Mouse (Mus musculus) heart, embryonic 14.5 days (tissue): ENCODE measurements around the gene Nr4a3. TPM values are rescaled to one million over a fixed set of nuclear protein-coding genes. Genes with fewer than 3 reads are reported as not detected.
A peak's percentile ranks its signal among the peaks of the same experiment; 100 is the strongest.

Source experiments
- ATAC-seq: fragments of 200-750 bp; cut with Nextera tagmentation; 2 replicates; pipeline ENCODE4 v1.8.0; 2017; ENCODE audit warnings: low read depth, moderate TSS enrichment; ENCODE audit not compliant: insufficient number of reproducible peaks, insufficient read depth, low FRiP score
- H3K27ac ChIP-seq, 2 experiments: fragments of 200-500 bp in 1 of 2; fragments of 300-500 bp in 1 of 2; sonication (generic) in 1 of 2; replicated peaks in 1 of 2; 2 replicates each; pipeline ENCODE4 v1.5.1; 2012 to 2014; ENCODE audit warnings: low read depth in 2 of 2, low read length in 2 of 2, control low read depth in 1 of 2, mild to moderate bottlenecking in 1 of 2, mixed read lengths in 1 of 2; ENCODE audit not compliant: control insufficient read depth in 1 of 2, insufficient read depth in 1 of 2
- H3K27me3 ChIP-seq: fragments of 300-500 bp; sonication (generic); 2 replicates; pipeline ENCODE4 v1.6.1; 2014; ENCODE audit warnings: mild to moderate bottlenecking, low read length, control low read depth; ENCODE audit not compliant: control insufficient read depth, insufficient read depth
- H3K36me3 ChIP-seq: fragments of 300-500 bp; sonication (generic); 2 replicates; pipeline ENCODE4 v1.6.1; 2014; ENCODE audit warnings: mild to moderate bottlenecking, control low read depth, low read length, mixed read lengths; ENCODE audit not compliant: control insufficient read depth, insufficient read depth
- H3K4me1 ChIP-seq, 2 experiments: fragments of 200-500 bp in 1 of 2; fragments of 300-500 bp in 1 of 2; sonication (generic) in 1 of 2; 2 replicates each; pipeline ENCODE4 v1.6.1; 2012 to 2014; ENCODE audit warnings: low read length in 2 of 2, control low read depth in 1 of 2, mixed read lengths in 1 of 2; ENCODE audit not compliant: control insufficient read depth in 2 of 2, insufficient read depth in 2 of 2
- H3K4me2 ChIP-seq: fragments of 300-500 bp; sonication (generic); 2 replicates; pipeline ENCODE4 v1.6.1; 2014; ENCODE audit warnings: mild to moderate bottlenecking, low read length
- H3K4me3 ChIP-seq, 2 experiments: fragments of 200-500 bp in 1 of 2; fragments of 300-500 bp in 1 of 2; sonication (generic) in 1 of 2; 2 replicates each; pipeline ENCODE4 v1.5.1; 2012 to 2014; ENCODE audit warnings: low read length in 2 of 2, mild to moderate bottlenecking in 2 of 2, control low read depth in 1 of 2, low read depth in 1 of 2, moderate library complexity in 1 of 2; ENCODE audit not compliant: control insufficient read depth in 1 of 2, insufficient read depth in 1 of 2
- H3K9ac ChIP-seq: fragments of 300-500 bp; sonication (generic); 2 replicates; pipeline ENCODE4 v1.6.1; 2014; ENCODE audit warnings: mild to moderate bottlenecking, low read length
- H3K9me3 ChIP-seq: fragments of 300-500 bp; sonication (generic); 2 replicates; pipeline ENCODE4 v1.6.1; 2016; ENCODE audit warnings: low read length, control low read depth; ENCODE audit not compliant: control insufficient read depth
- WGBS: fragments of 180-500 bp; shearing (Covaris S2); extraction: QIAGEN DNeasy Blood & Tissue Kit; methylation state at CpG from one replicate; pipeline ENCODE4 v1.1.7; 2014; 5-methylcytosine and 5-hydroxymethylcytosine counted together
- polyA plus RNA-seq: library from polyadenylated mRNA; unstranded; fragments of >200 nt; fragmentation: Nextera tagmentation; extraction: Ambion mirVana; gene quantifications from 2 replicates; pipeline ENCODE4 v1.2.1, GENCODE M21; 2014

Nr4a3 gene
- polyA plus RNA-seq, 1 experiment from 2014 or later, result 0.14 TPM

GRCm38 (mm10) chr4:48124416-48124772, 79.4 kb downstream of the Nr4a3 start:
- ATAC-seq, result peak; percentile 74
- H3K36me3 ChIP-seq, result no peaks in the 10 kb centered on the region
- H3K9ac ChIP-seq, result peak overlapping the region; percentile 93
- H3K4me1 ChIP-seq, result peaks cover 0 to 3% of the 10 kb centered on the region in 2 experiments; a peak in 1 of 4 replicates
- H3K9me3 ChIP-seq, result no peaks in the 10 kb centered on the region
- H3K4me2 ChIP-seq, result peak overlapping the region; percentile 79
- no peak overlapping the region for H3K27ac ChIP-seq
- peak overlapping the region; percentile 72 to 85 for H3K4me3 ChIP-seq
- 7% methylated on average over 9 of the region's 9 CpGs for WGBS
- no peaks in the 10 kb centered on the region for H3K27me3 ChIP-seq

GRCm38 (mm10) chr4:48124773-48125469, 80.0 kb downstream of the Nr4a3 start, which contains the start of gene Stx17:
Gene Stx17 (plus strand): TSS chr4:48124915.
- under 1% methylated on average over 56 of the region's 58 CpGs for WGBS
- H3K27ac ChIP-seq, result peak within 1 kb of the TSS in 1 of 2 experiments; percentile 71; a peak in 3 of 4 replicates
- peaks cover 0 to 3% of the 10 kb centered on the region in 2 experiments; a peak in 1 of 4 replicates for H3K4me1 ChIP-seq
- peak within 1 kb of the TSS; percentile 79 for H3K4me2 ChIP-seq
- ATAC-seq, result peak; percentile 100
- H3K27me3 ChIP-seq, result no peaks in the 10 kb centered on the region
- H3K4me3 ChIP-seq, result peak within 1 kb of the TSS; percentile 72 to 85
- H3K36me3 ChIP-seq, result no peaks in the 10 kb centered on the region
- no peaks in the 10 kb centered on the region for H3K9me3 ChIP-seq
- H3K9ac ChIP-seq, result peak within 1 kb of the TSS; percentile 93

- Histone ChIP-seq H3K4me3 (no peak overlapping the region), H3K9ac (no peak overlapping the region), H3K27me3 (no peaks in the 10 kb centered on the region), H3K4me2 (no peak overlapping the region), H3K36me3 (peaks cover 31% of the 10 kb centered on the region), H3K9me3 (no peaks in the 10 kb centered on the region), H3K27ac (no peak overlapping the region), H3K4me1 (no peaks in the 10 kb centered on the region; a peak in 1 of 4 replicates)
- WGBS, result 71% methylated on average over 6 of the region's 6 CpGs
- no peak for ATAC-seq
Observed at GRCm38 (mm10) chr4:48130314-48130713, 85.4 kb downstream of the Nr4a3 start.

GRCm38 (mm10) chr4:48131606-48132005, 86.7 kb downstream of the Nr4a3 start:
- H3K4me1 ChIP-seq, result no peaks in the 10 kb centered on the region
- H3K9ac ChIP-seq, result no peak overlapping the region
- no peak overlapping the region for H3K4me3 ChIP-seq
- peaks cover 37% of the 10 kb centered on the region for H3K36me3 ChIP-seq
- ATAC-seq, result no peak
- H3K9me3 ChIP-seq, result no peaks in the 10 kb centered on the region
- no peak overlapping the region for H3K27ac ChIP-seq
- WGBS, result 96% methylated on average over 9 of the region's 9 CpGs
- H3K4me2 ChIP-seq, result no peak overlapping the region
- H3K27me3 ChIP-seq, result no peaks in the 10 kb centered on the region

GRCm38 (mm10) chr4:48132721-48133120, 87.8 kb downstream of the Nr4a3 start:
- no peak overlapping the region for H3K4me3 ChIP-seq
- no peak overlapping the region for H3K9ac ChIP-seq
- no peak for ATAC-seq
- WGBS, result 86% methylated on average over 3 of the region's 3 CpGs
- H3K9me3 ChIP-seq, result no peaks in the 10 kb centered on the region
- H3K27me3 ChIP-seq, result no peaks in the 10 kb centered on the region
- no peak overlapping the region for H3K27ac ChIP-seq
- H3K4me2 ChIP-seq, result no peak overlapping the region
- no peaks in the 10 kb centered on the region for H3K4me1 ChIP-seq
- peaks cover 44% of the 10 kb centered on the region for H3K36me3 ChIP-seq

Other genes with a start within 250 kb of the Nr4a3 start
- gene Stx17, start 79.8 kb downstream of the Nr4a3 start, polyA plus RNA-seq, result 23.5 and 24.4 TPM in 2 replicates
- gene Erp44, start 234.4 kb downstream of the Nr4a3 start, polyA plus RNA-seq, result 47.9 and 49.1 TPM in 2 replicates
- 4.2 and 4.4 TPM in 2 replicates for gene Invs, start 234.6 kb downstream of the Nr4a3 start, polyA plus RNA-seq